8 mouse cellular contexts compared by ENCODE assay signal in the genomic region with DNA sequence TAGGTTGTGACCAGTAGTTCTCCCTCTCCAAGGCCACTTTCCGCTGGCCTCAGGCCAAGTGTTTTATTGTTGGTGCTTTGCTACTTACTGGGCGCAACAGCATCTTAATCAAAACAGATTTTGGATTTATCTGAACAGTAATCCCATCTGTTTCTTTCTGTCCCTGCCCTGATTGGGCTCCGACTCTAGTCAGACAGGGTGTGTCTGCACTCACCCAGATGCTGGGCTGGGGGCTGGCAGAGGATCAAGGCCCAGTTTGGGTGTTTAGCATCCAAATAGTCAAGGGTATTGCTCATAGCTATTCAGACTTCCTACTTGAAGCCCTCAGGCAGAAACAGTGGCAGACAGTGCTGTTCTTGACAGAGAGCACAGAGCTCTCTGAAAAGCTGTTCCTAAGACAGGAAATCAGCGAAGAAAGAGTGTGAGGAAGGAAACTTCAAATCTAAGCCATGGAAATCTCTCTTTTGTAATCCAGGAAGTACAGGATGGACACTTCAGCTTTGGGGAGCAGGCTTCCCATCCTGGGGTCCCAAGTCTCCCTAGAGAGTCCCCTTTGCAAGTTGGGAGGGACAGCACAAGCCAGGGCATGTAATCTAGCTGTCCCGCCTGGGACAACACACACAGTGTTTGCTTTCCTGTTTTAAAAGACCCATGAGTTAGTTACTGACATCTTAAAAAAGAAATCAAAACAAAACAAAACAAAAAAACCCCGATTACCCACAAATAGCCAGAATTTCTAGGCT. TPM values are rescaled to one million over a fixed set of nuclear protein-coding genes. Genes with fewer than 3 reads are reported as not detected.
DNase-seq lines count a peak whose midpoint lies in the region; ATAC-seq and TF ChIP-seq lines count a peak whose summit lies in the region.

No protein-coding gene starts in this region.

- H3K9me3 ChIP-seq in forebrain, embryonic 12.5 days: no peaks in the 10 kb centered on the region
- no peaks in the 10 kb centered on the region for H3K9me3 ChIP-seq in forebrain, embryonic 10.5 days
- no peaks in the 10 kb centered on the region for H3K9me3 ChIP-seq in stomach, embryonic 16.5 days (replicated peaks; ENCODE audit: control insufficient read depth, low read length)

- no peak for DNase-seq in forebrain, embryonic 10.5 days (ENCODE audit: extremely low spot score, low spot score)
- peak; percentile 78 for DNase-seq in Patski (ENCODE audit: low read depth, low spot score)
- peak; percentile 88 for DNase-seq in gastrocnemius, adult 2 months
- peak; percentile 66 to 70 for DNase-seq in kidney, postnatal 25 days
- DNase-seq in right cerebral cortex, postnatal 36 days (ENCODE audit: low spot score in 2 of 2): no peak

- CTCF ChIA-PET in Patski (lab: Charles Lee): interaction anchor here (0.6 to 0.9 kb wide), 2 partner anchors 11 to 328 kb away, joined by 3 to 4 read pairs; no protein-coding TSS in a partner anchor

- ATAC-seq in forebrain, embryonic 12.5 days (ENCODE audit: low FRiP score): no peak
- ATAC-seq in Patski: peak; percentile 55
- ATAC-seq in stomach, embryonic 16.5 days (ENCODE audit: insufficient read depth, low FRiP score): peak; percentile 27; the same call in 1 of the 2 replicates
- no peak for ATAC-seq in CD4-positive, CD25-positive, alpha-beta regulatory T cell, adult 4 months

- H3K27ac ChIP-seq in forebrain, embryonic 12.5 days: 0 out of 2 replicates have a peak overlapping the region, but pooled peaks have one; percentile 42
- no peak overlapping the region for H3K27ac ChIP-seq in forebrain, embryonic 10.5 days
- peak overlapping the region; percentile 78 for H3K27ac ChIP-seq in gastrocnemius, adult 2 months
- peak overlapping the region; percentile 91 for H3K27ac ChIP-seq in stomach, embryonic 16.5 days (ENCODE audit: low read length)

- 0 out of 2 replicates have a peak overlapping the region, but pooled peaks have one; percentile 17 for H3K9ac ChIP-seq in forebrain, embryonic 12.5 days
- H3K9ac ChIP-seq in stomach, embryonic 16.5 days (ENCODE audit: low read length): peak overlapping the region; percentile 44; the same call in 1 of the 2 replicates

- intact Hi-C loops in gastrocnemius, adult 2 months (cut with DNase I): no loop called here

- POLR2A ChIA-PET in Patski (lab: Charles Lee): no interaction called here

- WGBS in forebrain, embryonic 12.5 days: 71% methylated on average over 6 of the region's 6 CpGs
- 83% methylated on average over 6 of the region's 6 CpGs for WGBS in forebrain, embryonic 10.5 days
- 49% methylated on average over 6 of the region's 6 CpGs for WGBS in stomach, embryonic 16.5 days

- in situ Hi-C loops in Patski (cut with MboI; ENCODE audit: low pct_unique_long_range_greater_than_20kb): no loop called here

- H3K4me3 ChIP-seq in forebrain, embryonic 12.5 days (replicated peaks): no peak overlapping the region
- H3K4me3 ChIP-seq in forebrain, embryonic 10.5 days: no peak overlapping the region
- H3K4me3 ChIP-seq in gastrocnemius, adult 2 months: no peak overlapping the region
- H3K4me3 ChIP-seq in stomach, embryonic 16.5 days (replicated peaks; ENCODE audit: low read length): no peak overlapping the region

- H3K36me3 ChIP-seq in forebrain, embryonic 12.5 days (replicated peaks): no peaks in the 10 kb centered on the region
- H3K36me3 ChIP-seq in forebrain, embryonic 10.5 days (replicated peaks): 0 out of 2 replicates have a peak, but pooled peaks cover 7% of the 10 kb centered on the region
- 0 out of 2 replicates have a peak, but pooled peaks cover 2% of the 10 kb centered on the region for H3K36me3 ChIP-seq in stomach, embryonic 16.5 days (ENCODE audit: control insufficient read depth, insufficient read depth, low read length)

- H3K27me3 ChIP-seq in forebrain, embryonic 12.5 days: no peaks in the 10 kb centered on the region
- H3K27me3 ChIP-seq in forebrain, embryonic 10.5 days (ENCODE audit: poor library complexity, severe bottlenecking): no peaks in the 10 kb centered on the region
- no peaks in the 10 kb centered on the region for H3K27me3 ChIP-seq in Patski
- no peaks in the 10 kb centered on the region for H3K27me3 ChIP-seq in stomach, embryonic 16.5 days (ENCODE audit: control insufficient read depth, insufficient read depth, low read length)

- peaks cover 9% of the 10 kb centered on the region for H3K4me1 ChIP-seq in forebrain, embryonic 12.5 days
- H3K4me1 ChIP-seq in forebrain, embryonic 10.5 days: peaks cover 38% of the 10 kb centered on the region
- peaks cover 35% of the 10 kb centered on the region for H3K4me1 ChIP-seq in stomach, embryonic 16.5 days (ENCODE audit: control insufficient read depth, insufficient read depth, low read length)

- no peak for TF ChIP-seq CTCF in Patski (IDR thresholded peaks at IDR 0.05)
- no peak for TF ChIP-seq CTCF in gastrocnemius, adult 2 months (IDR thresholded peaks at IDR 0.05)

- no peak overlapping the region for H3K4me2 ChIP-seq in forebrain, embryonic 12.5 days
- H3K4me2 ChIP-seq in stomach, embryonic 16.5 days (ENCODE audit: low read depth, low read length): peak overlapping the region; percentile 14; the same call in 1 of the 2 replicates

RNA-seq across cellular contexts. Expression of gene Itgb5, which starts 48.7 kb away (rescaled TPM):
- polyA plus RNA-seq in forebrain, embryonic 12.5 days (2016; fragmentation: Nextera tagmentation; extraction: Ambion mirVana): 15.7 and 23.1 TPM in 2 replicates
- 10.6 and 14.3 TPM in 2 replicates for polyA plus RNA-seq in forebrain, embryonic 10.5 days (2016; fragmentation: Nextera tagmentation; extraction: Ambion mirVana)
- 355 TPM for polyA plus RNA-seq in Patski (2021)
- total RNA-seq in gastrocnemius, adult 2 months (2021): 10 to 100 TPM; 73.9 to 88.3 TPM
- polyA plus RNA-seq in stomach, embryonic 16.5 days (2015; fragmentation: Nextera tagmentation; extraction: Ambion mirVana): 15.0 and 15.2 TPM in 2 replicates
- 1 to 10 TPM in 1 of 2 experiments, under 1 TPM in 1; 0.47 to 1.2 TPM for polyA plus RNA-seq in CD4-positive, CD25-positive, alpha-beta regulatory T cell, adult 4 months (2017; shearing (Covaris generic))

Comparison
In these comparisons a context has a peak if more than half of its experiments do, and no peak if none do; other contexts are left out.
1. ATAC-seq: peak in Patski (single experiment) and stomach, embryonic 16.5 days (single experiment); none in forebrain, embryonic 12.5 days (single experiment) and CD4-positive, CD25-positive, alpha-beta regulatory T cell, adult 4 months (single experiment).
2. DNase-seq: peak in Patski (single experiment), gastrocnemius, adult 2 months (single experiment) and kidney, postnatal 25 days (2 of 2); none in forebrain, embryonic 10.5 days (single experiment) and right cerebral cortex, postnatal 36 days (0 of 2).
3. RNA of gene Itgb5, which starts 48.7 kb away (polyA plus RNA-seq): 355 TPM in Patski (single experiment); 15.7 to 23.1 TPM in forebrain, embryonic 12.5 days, 15.0 to 15.2 TPM in stomach, embryonic 16.5 days, 10.6 to 14.3 TPM in forebrain, embryonic 10.5 days and 0.47 to 1.2 TPM in CD4-positive, CD25-positive, alpha-beta regulatory T cell, adult 4 months; every median in the first group is over 10 times any median in the second.